Mouse (Mus musculus) kidney, adult 18-20 months (tissue): Measurements from ENCODE around the gene Golgb1.

Experiments
- DNase-seq: peaks from one replicate; pipeline ENCODE4 v3.0.0; 2021

Gene Golgb1

DNA sequence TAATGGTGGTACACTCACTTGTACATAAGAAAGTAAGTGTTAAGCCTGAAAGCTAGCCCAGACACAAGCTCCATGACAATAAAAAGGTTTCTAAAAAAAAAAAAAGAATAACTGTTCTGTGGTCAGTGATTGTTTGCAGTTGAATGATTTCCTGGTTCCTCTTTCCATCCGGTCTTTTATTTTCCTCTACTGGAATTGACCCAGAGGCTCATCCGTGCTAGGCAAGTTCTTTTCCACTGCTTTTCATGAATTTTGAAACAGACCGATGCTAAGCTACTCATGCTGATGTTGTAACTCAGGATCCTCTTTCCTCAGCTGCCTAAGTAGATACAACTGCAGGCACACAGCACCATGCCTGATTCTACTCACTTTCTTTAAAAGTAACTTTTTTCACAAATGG is 45.5 kb downstream of the Golgb1 start:
- no peak for DNase-seq

DNA sequence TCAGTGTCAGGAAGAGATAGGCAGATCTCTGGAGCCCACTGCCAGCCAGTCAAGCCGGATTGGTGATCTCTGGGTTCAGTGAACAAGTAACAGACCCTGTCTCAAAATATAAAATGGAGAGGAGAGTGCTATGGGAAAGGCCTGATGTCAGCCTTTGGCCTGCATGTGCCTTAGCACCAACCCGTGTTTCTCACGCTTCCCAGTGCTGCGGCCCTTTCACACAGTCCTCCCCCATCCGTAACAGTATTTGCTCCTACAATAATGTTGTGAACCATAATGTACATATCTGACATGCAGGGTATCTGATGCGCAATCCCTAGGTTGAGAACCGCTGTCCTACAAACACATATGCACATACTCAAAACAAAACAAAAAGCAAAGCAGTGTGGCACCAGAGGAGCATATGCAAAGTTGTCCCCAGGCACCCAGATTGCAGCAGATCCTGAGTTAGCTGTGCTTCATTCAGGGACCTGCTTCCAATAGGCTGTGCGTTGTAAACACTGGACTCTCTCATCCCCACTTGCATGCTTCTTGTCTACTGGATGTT is 46.2 kb downstream of the Golgb1 start:
- DNase-seq: no peak

DNA sequence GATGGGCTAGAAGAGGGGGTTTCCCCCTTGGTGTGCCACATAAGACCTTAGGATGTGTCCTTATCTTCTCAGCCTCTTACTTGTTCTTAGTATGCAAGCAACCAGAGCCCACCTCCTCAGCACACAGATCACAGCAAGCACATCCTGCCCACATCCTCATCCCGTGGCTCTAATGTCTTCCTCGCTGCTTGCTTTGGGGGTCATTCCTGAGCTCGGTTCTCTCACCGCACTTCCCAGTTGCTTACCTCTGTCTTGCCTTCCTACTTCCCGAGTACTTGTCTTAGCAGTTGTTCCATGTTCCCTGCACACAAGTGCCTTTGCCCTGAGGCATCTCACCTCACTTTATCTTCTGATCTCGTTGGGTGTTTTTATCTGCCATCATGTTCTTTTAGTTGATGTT is 47.0 kb downstream of the Golgb1 start:
- no peak for DNase-seq

DNA sequence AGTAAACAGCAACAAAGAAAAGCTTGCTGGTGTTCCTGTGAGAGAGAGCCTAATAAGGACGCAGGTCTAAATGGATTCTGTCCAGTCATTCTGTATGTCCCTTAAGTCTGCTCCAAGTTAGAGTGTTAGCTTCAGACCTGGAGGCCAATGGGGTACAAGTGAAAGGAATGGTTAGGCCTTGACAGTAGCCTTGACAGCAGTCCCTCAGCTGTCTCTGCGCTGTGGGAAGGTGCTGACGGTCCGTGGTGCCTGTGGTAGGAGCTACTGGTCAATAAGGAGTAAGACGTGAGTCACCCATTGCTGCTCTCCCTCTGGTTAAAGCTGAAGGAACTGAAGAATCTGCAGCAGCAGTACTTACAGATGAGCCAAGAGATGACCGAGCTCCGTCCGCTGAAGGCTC is 49.4 kb downstream of the Golgb1 start:
- no peak for DNase-seq

DNA sequence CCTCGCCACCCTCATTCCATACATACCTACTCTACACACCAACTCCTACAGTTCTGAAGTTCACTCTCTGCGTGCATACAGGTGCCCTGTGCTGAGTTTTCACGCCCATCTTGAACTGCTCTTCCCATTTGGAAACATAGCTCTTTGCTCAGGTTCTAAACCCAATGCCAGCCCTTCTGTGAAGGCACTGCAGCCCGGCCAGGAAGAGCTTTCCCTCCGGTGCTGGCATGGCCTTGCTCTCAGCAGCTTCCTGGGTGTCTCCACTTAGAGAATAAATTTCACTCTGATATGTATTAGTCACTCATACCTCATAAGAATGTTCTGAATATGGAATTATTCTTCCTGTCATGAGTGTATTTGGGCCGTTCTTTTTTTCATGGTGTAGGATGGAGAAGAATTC is 50.4 kb downstream of the Golgb1 start:
- DNase-seq: no peak

DNA sequence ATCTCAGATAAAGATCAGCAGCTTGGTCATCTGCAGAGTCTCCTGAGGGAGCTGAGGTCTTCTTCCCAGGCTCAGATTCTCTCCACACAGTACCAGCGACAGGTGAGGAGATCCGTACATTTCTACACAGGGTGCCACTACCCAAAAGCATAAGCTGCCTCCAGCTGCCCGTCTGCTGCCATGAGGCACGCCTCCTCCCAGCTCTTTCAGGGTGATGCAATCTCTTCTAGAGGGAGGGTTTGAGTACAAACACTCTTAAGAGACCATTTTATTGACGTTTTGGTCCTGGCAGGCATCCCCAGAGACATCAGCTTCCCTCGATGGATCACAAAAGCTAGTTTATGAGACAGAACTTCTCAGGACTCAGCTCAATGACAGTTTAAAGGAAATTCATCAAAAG is 50.9 kb downstream of the Golgb1 start:
- no peak for DNase-seq

DNA sequence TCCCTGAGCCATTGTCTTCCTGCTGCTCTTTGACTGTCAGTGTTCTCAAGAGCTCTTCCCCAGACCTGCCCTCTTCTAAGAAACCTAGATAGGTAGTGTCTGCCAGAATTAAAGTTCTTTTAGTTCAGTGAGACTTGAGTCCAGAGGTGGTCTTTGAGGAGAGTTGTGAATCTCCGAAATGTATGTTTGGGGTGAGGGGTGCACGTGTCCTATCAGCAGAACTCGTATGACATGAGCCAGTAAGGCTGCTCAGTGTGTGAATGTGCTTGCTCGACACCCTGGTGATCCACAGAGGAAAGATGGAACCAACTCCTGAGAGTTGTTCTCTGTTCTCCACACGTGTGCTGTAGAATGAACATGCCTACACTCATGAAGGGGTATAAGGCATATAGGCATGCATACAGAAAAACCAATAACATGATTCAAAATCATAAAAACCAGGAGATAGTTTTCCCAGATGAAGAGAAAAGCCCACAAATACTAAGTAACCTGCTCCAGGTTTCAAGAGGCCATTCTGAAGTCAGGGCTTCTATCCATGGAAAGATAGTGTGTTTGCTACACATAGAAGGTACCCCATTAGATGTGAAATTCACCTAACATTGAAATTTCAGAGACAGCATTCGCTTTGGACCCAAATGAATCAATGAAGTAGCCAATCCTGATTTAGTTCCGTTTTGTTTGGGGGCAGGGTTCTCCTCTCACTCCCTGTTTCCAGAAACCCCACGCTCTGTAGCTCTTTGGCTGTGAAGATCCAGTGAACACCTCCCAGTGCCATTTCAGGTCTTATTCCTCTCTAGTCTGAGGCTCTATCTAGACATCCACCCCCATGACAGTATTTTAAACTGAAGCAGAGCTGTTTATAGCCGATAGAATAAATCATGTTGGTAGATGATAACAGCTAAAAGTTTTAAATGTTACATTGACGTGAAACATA is 51.8 kb downstream of the Golgb1 start:
- no peak for DNase-seq

DNA sequence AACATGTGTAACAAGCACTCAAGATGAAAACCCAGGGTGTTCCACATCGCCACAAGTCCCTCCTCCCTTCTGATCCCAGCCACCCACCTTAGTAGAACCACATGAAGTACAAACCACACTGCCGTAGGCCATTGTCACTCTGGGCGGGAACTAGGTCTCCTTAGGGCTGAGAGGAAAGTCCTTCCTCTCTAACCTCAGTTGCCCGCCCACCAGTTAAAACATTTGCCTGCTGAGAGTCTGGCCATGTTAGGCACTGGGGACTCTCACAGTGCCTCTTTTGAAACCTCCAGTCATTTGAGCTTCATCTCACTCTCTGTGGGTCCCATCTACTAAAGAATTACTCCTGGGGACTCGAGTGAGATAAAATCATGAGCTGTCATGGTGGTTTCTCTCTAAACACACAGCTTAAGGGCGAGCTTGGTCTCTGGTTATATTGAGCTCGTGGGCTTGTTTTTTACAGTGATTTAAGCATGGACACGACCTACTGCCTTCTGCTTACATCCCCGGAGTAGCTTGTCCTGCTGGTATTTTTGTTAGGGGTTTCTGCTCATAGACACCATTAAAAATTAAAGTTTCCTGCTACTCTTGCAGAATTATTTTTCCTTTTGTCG is 52.7 kb downstream of the Golgb1 start:
- no peak for DNase-seq

DNA sequence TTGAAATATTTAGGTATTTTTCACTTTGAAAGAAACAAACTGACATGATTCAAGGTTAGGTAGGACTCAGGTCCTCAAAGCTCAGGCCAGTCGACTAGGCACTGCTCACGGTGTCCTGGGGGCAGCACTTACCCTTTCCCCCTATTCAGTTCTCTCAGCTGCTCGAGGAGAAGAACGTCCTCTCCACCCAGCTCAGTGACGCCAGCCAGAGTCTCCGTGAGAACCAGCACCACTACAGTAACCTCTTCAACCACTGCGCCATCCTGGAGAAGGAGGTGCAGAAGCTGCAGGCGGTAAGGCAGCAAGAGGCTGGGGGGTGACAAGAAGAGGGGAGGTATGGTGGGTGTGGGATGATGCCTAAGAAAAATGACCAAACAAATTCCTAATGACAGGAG is 53.2 kb downstream of the Golgb1 start:
- DNase-seq: no peak

DNA sequence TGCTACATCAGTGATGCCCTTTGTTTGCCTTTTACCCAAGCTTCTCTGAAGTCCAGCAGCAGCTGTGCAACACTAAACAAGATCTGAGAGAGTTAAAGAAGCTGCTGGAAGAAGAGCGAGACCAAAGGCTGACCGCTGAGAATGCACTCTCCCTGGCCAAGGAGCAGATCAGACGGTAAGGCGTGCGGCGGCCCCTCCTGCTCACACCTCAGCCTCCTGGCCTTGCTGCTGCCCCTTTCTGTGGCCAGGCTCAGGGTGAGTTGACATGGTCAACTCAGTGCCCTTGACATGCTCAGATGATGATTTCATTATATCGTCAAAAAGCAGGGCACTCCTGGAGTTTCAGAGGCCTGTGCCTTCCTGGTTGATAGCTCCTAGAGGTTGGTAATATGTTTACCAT is 54.3 kb downstream of the Golgb1 start:
- DNase-seq: no peak

DNA sequence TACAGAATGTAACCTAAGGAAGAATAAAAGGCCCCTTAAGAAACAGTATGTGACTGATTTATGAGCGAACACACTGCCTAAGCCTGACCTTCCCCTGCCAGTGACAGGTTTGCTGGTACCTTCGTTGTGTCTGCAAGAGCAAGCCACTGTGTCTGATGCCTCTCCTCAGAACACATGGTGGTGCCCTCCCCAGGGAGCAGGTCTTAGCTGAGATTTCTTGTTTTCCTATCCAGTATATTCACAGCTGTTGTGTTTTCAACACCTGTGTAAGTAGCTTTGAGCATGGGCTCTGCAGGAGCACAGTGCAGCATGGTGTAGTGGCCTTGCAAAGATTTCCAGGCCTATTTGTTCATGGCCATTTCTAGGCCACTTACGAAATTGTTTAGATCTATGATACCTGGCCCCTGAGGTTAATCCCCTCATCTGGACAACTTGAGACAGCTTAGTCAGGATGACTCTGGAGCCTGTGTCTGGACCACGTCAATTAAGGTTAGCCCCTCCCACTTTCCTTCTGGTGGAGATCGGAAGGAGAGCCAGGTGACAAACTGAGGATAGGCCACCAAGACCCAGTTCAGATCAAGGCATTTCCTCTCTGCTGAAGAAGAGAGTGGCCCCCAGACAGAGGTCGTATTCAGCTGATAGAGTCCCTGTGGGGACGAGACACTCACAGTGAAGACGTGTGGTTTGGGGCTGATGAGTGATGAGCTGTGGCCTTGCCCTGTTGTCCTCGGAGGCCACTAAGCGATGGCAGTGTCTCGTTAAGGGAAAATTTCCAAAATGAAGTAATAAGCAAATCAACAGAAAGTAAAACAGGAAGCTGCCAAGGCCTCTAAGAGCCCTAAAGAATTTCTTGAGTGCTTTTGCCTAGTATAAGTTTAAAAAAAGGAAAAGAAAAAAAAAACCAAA is 55.5 kb downstream of the Golgb1 start:
- no peak for DNase-seq

DNA sequence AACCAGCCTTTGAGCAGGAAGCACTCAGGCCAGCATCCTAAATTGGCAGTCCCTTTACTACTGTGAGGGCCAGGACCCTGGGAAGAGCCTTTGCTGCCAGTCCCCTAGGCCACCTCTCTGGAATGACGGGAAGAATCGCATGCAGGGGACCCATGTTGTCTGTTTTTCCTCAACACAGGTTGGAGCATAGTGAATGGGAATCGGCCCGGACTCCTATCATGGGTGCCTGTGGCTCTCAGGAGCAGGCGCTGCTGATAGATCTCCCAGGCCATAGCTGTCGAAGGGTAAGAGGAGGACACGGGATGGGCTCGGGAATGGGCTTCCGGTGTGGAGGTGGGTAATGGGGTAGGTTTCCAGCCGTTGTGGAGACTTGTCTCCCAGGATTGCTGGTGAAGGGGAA is 56.4 kb downstream of the Golgb1 start:
- no peak for DNase-seq

DNA sequence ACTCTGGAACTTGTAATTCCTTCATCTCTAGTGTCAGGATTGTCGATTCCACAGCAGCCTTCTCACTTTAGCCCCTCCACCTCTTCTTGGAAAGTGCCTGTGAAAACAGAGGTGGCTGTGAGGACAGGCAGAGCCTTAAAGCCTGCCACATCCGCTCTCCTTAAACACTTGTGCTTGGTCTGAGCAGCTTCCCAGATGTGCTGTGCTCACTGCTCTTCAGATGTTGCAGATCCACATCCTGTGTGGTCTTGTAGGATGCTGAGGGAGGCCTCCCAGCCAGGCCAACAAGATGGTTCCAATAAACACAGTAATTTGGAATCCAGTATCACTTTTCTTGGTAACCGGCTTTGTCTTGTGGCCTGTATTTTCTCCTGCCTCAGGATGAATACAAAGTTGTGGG is 57.0 kb downstream of the Golgb1 start:
- no peak for DNase-seq

DNA sequence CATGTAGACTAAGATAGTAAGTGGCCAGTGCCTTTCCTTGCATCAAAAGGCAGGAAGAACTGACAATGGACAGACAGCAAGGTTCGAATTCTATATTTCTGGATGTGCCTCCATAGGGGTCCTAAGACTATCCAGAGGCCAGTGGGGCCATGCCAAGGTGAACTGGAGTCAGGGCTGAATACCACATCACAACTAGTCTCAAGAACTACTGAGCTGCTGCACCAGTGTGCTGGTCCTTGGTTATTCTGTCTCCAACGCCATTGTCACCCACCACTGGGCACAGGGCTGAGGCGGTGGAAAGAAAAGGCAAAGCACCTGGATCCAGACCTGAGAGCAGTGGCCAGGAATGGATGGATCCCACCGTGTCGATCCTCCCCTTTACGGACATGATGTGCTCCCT is 57.6 kb downstream of the Golgb1 start:
- DNase-seq: no peak

DNA sequence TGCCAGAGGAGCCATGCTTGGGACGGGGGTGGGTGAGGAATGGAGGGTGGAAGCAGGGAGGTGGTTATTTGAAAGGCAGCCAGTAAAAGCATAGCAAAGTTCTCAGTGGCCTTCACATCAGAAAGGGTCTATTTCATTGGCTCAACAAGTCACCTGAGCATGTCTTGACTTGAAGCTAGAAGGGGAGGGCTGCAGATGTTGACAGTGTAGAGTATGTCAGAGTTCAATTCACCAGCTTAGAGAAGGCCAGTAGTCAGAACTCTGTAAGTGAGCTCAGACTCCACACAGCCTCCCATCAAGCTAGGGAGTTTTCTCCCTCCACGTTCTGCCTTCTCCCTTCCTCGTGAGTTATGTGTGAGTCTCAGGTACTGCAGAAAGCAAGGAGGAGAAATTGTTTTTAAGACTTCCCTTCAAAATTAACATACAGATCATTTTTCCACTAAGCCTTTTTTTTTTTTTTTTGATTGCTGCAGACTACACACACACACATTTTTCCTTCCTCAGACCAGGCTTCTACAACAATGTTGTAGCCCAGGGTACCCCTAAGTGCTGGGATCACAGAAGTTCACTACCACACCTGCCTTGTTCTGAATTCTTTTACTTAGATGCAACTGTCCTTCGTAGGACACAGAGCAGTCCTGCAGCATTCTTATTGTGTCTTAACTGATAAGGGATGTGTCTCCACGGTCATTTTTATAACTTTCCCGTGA is 59.3 kb downstream of the Golgb1 start:
- no peak for DNase-seq

DNA sequence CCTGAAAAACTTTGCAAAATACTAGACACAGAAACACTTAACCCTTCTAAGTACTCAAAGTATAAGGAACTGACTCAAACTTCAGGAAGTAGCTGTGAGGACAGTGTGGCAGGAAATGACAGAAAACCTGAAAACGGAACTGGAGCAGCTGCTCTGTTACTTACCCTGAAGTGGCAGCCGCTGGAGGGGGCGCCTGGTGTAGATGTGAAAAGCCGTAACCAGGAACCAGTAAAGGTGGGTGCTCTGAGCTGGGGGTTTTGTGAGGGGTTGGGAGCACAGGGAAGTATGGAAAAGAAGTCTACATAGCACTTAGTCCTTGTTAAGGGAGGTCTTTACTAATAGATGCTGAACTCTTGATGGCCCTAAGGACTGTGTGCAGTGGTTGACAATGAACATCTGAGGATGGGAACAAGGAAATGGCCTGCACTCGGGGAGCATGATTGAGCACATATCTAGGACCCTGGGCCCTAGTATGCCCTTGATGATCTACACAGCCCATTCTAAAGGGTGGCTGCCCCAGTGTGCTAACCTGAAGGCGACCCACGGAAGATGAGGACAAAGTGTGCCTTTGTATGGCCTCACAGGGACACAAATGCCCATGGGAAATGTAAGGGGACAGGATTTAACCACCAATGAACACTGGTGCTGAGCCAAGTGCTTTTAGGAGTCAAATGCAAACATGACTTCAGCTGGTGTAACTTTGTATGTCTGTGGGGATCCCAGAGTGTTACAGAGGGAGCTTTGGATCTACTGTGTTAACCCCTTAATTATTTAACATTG is 60.1 kb downstream of the Golgb1 start, which contains the start of gene Hcls1:
Hcls1 (plus strand) TSS at position 143 of the 780 bp plus-strand sequence.
- DNase-seq: no peak

DNA sequence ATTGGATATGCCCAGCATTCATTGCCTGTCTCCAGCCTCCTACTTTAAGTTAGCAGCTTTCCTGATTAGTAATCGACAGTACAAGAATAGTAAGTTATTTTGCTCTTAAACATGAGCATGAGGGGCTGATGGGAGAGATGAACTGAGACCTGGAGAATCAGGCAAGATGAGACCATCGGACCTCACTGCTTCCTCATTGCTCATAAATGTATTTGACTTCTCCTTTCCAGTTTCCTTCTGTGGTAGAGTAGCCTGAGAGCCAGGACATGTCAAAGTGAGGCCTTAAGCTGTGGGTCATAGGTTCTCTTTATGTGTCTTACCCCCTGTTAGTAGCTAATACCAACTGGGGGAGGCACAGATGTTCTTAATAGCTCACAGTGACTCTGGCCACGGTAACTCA is 60.9 kb downstream of the Golgb1 start:
- DNase-seq: no peak

DNA sequence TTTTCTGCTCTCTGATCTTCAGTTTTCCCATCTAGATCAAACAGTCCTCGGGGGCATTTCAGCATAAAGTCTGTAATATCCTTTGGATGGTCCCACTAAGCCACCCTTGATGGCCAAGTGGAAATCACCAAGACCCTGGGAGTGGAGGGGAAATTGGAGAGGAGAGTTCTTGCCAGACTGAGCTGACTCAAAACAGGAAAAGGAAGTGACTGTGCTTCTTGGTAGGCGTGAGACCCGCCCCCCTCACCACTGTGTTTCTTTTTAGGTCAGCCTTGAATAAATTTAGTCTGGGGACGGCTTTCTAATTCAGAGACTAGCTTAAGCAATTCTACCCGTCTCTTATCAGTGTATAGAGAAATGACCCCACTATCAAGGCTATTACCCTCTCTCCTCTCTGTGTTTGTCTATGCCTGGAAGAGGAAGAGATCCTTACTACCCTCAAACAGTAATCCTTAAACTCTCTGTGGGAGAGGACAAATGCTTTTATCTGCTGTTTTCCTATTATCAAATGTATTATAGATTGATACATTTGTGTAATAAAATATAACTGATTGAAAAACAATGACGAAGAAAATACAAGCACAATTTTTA is 66.3 kb downstream of the Golgb1 start:
- DNase-seq: no peak

DNA sequence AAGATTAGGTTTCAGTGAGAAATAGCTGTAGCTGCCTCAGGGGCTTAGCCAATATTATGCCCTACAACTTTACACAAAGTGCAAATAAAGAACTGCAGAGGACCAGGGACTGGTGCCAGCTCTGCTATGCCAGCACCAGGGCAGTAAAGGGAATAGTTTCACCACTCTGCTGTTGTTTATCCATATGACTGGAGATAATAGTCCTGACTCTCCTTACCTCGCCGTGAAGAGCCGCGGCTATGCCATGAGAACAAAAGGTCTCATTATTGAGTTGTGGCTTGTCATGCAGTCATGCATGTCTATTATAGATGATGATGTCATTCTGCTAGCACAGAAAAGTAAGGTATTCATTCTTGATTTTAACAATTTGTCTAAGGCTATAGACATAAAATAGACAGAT is 67.0 kb downstream of the Golgb1 start:
- DNase-seq: no peak

DNA sequence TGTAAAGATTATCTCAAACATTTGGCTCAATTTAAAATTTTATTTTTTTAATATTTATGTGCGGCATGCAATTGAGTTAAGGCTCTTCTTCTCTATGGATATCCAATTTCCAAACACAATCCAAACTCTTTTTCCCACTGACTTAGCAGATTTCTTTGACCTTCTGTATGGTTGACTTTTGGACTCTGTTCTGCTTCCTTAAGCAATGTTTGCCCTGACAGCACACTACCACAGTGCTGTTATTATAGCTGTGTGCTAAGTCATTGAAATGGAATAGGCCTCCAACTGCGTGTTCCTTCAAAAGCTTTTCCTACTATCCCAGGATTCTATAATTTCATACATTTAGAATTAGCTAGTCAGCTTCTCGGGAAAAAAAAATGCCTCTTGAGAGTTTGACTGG is 68.7 kb downstream of the Golgb1 start:
- DNase-seq: no peak

DNA sequence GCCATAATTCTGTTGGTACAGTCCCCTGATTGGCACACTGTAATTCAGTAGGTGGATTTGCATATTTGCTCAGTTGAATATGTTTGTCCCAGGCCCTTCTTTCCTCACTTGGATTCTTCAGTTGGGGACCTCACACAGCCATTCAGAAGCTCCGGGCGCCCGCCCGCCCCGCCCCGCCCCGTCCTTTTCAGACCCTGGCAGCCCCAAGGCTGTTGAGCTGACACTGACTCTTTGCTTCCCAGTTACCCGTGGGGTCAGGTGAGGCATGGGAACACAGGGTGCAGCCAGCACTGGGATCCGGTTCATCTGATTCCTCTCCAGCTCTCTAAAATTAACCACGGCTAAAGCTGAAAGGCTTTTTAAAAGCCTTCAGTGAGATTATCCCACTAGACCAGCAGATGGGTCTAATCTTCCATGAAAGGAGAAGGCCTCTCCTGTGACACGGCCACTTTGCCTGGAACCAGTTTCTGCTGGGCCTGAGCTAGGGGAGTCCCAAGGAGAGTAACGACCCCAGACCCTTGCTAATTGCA is 70.0 kb downstream of the Golgb1 start:
- DNase-seq: peak; percentile 72
